Mouse (Mus musculus) C2C12 (cell line): ENCODE results near the gene Slc25a36.

ENCODE experiments used
- CEBPB ChIP-seq: IDR thresholded peaks from one replicate; pipeline ENCODE4 v1.6.1; 2011; ENCODE audit warnings: low read depth, mild to moderate bottlenecking, control low read depth, moderate library complexity
- CTCF ChIP-seq: IDR thresholded peaks from one replicate; pipeline ENCODE4 v1.5.1; 2011; ENCODE audit not compliant: control insufficient read depth, insufficient read depth, insufficient read length
- FOSL1 ChIP-seq: IDR thresholded peaks from one replicate; pipeline ENCODE4 v1.8.0; 2011; ENCODE audit warnings: mild to moderate bottlenecking, low read length; ENCODE audit not compliant: poor library complexity, insufficient read depth, severe bottlenecking
- MAX ChIP-seq: IDR thresholded peaks from one replicate; pipeline ENCODE4 v1.6.1; 2011; ENCODE audit warnings: mild to moderate bottlenecking, control low read depth
- MYOD1 ChIP-seq: IDR thresholded peaks from one replicate; pipeline ENCODE4 v1.6.1; 2011; ENCODE audit warnings: low read depth; ENCODE audit not compliant: control insufficient read depth, insufficient read length
- MYOG ChIP-seq: IDR thresholded peaks from one replicate; pipeline ENCODE4 v1.6.1; 2011; ENCODE audit not compliant: control insufficient read depth, insufficient read length; ENCODE audit errors: extremely low read depth
- USF1 ChIP-seq: IDR thresholded peaks from one replicate; pipeline ENCODE4 v1.6.1; 2011; ENCODE audit warnings: low read depth, mild to moderate bottlenecking, control low read depth, moderate library complexity

DNA sequence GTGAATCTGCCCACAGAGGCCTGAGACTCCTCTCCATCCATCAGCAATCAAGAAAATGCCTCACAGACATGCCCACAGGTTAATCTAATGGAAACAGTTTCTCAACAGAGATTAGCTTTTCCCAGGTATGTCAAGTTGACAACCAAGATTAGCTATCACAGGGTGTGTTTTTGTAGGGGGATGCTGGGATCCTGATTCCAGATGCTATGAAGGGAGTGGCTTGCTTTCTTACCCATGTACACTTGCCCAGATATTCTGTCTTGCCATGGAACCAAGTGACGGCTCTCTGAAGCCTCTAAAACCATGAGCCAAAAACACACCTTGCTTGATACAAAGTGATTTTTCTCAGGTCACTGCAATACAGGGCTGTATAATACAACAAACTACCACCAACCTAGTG lies 46.8 kb downstream of the Slc25a36 start:
- TF ChIP-seq CEBPB, result no peak
- no peak for TF ChIP-seq MAX
- no peak for TF ChIP-seq CTCF
- TF ChIP-seq MYOG, result no peak
- no peak for TF ChIP-seq USF1
- TF ChIP-seq MYOD1, result no peak
- TF ChIP-seq FOSL1, result no peak
